Mouse (Mus musculus): Measurements from ENCODE around the gene Rapgefl1.

The Rapgefl1 gene

DNA sequence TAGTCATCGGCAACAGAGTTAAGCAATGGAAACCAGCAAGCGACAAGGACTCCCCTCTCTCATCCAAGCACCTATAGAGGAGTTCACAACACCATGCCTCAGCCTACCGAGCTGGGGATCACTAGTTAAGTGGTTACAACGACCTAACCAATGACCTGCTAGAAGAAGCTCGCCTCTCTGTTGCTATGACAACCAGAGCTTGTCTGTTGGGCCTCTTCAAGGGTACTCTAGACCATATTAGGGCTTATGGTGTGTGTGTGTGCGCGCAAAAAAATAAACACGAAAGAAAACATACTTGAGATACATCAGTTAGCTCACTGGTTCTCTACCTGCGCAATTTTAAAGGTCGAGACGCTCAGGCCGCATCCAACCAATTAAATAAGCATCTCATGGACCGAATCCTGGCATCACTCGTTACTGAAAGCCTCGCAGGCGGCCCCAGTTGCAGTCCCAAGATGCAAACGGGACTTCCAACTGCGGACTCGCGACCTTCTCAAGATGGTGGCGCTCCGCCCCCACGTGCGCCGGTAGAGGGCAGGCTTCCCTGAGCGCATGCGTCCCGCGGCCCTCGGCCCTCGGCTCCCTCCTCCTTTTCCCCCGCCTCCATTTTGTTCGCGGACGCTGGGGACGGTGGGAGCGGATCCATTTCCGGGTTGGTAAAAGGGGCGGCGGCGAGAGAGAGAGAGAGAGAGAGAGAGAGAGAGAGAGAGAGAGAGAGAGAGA lies 26.6 kb downstream of the Rapgefl1 start, which contains the start of gene Wipf2:
TSS of gene Wipf2 (plus strand) at position 611 of the 723 bp plus-strand sequence.
- peak; percentile 99 for DNase-seq

DNA sequence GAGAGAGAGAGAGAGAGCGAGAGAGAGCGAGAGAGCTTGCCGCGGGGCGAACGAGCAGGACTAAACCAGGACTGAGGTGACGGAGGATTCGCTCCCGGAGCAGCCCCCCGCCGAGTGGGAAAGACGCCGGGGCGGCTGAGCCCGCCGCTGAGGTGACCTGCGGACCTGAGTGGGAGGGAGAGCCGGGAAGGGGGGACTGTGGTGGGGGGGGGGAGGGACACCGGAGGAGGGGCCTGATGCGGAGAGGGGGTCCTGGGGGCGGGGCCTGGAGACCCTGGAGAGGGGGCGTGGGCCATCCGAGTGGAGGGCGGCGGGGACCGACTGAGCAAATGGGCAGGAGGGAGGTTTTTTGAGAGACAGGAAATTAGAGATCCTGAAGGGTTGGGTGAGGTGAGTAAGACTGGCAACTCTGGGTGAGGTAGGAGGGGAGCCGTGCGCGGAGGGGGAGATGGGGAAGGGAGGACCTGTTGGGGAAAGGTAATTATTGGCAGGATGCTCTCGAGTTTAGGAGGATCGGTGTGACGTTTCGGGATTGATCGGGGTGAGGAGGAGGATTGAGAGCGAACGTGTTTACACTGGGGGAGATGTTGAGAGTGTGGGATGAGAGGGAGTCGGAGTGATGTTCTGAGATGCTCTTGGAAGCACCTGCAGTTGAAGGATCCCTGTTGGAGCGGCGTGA lies 27.3 kb downstream of the Rapgefl1 start:
- DNase-seq, result peak; percentile 96

DNA sequence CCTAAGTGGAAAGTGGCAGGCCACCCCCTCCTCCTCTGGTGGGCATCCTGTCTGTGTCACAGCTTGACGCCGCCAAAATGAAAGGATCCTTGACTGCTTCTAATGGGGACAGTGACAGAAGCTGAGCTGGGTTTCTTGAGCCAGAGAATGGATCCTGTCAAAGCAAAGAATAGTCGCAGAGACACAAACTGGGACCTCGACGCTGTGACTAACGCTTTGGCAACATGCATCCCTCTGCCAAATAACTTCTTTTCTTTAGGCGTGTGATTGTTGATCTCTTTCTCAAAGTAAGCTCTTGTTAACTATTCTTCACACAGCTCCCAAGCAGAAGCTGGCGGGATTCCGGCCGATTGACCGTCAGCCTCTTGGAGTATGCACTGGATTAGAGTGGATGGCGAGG lies 30.7 kb downstream of the Rapgefl1 start:
- no peak for DNase-seq

DNA sequence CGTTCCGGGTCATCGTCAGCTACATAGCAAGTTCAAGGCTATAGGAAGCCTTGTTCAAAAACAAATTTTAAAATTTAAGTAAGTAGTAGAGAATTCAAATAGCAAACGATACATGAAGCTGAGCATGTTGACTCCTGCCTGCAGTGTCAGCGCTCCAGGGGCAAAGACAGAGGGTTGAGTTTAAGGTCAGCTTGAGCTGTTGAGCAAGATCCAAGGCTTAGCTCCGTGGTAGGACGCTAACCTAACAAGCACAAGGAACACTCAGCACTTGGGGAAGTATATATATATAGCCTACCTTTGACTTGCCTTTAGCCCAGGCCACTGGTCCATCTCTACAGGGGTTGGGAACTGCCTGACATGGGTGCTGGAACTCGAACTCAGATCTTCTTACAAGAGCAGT lies 33.3 kb downstream of the Rapgefl1 start:
- DNase-seq, result no peak

DNA sequence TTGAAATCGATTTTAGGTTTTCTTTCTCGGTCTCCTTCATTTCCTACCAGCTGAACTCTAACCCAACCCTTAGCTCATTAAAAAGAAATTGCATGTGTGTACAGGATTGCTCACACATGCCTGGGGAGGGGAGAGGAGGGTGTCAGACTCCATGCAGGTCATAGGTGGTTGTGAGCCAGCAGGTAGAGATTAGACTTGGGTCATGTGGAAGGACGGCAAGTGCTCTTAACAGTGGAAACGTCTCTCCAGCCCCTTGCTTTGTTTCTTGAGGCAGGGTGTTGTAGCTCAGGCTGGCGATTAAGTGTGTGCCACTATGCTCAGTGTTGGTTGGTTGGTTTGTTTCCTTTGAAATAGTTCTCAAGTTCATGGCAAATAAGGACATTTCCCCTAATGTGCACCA lies 34.2 kb downstream of the Rapgefl1 start:
- no peak for DNase-seq

DNA sequence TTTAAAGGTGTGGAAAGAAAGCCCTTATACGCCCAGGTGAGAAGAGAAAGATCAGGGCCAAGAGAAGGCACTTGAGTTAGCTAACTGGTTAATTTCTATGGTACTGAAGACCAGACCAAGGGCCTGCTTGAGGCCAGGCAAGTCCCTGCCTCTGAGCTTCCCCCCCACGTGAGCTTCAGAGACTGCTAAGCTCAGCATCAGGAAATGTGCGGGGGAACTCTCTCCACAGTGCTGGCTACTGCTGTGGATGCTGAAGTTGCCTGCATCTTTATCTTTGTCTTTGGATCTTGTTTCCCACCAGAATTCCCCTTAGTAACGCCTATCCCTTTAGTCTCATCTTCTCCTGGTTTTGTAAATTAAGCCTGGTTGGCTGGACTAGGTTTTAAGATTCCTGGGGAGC lies 34.8 kb downstream of the Rapgefl1 start:
- no peak for DNase-seq

DNA sequence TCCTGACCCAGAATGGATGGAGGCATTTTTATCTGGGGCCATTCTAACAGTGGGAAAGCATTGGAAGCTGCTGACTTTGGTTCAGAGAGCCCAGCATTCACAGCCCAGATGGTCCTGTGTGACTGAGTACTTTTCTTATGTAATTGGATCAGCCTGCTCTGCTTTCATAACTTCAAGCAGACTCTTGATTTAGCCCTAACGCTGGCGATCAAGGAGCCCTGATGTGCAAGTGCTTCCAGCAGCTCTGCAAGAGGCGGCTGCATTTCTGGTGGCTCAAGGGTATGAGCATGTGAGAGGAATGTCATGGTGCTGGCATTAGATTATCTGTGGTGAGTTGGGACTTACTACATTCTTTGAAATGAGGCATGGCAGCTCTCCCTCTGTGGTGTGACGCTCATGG lies 35.5 kb downstream of the Rapgefl1 start:
- DNase-seq, result peak; percentile 98

DNA sequence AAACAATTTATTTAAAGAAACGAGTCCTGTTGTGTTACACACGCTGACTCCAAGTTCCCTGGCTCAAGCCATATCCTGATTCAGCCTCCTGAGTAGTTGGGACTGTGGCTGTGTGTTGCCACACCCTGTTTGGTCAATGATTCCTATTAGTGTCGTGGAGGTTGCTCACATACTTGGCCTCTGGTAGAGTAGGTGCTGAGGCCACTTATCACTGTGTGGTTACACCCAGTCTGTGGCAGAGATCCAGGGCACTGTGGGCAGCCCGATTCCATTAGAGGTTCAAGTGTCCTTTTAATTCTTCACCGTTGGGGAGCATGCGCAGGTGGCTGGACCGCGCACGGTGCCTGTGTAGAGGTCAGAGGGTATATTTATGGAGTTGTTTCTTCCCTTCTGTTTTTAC lies 37.3 kb downstream of the Rapgefl1 start:
- peak; percentile 95 for DNase-seq

DNA sequence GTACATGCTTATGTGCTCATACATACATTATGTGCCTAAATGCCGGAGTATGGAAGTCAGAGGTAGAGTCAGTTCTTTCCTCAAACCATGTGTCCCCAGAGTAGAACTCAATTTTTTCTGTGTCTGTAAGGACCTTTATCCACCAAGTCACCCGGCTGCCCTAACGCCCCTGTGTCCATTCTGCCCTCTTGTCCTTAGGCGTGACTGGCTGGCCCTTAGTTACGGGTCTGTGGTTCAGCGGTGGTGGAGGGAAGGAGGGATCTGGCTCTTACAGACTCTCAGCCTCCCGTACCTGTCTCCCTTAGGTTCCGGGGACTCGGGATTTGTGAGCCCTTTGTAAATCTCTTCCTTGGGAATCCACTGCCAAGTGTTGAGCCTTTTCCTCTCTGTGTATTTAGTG lies 40.4 kb downstream of the Rapgefl1 start:
- DNase-seq, result no peak

DNA sequence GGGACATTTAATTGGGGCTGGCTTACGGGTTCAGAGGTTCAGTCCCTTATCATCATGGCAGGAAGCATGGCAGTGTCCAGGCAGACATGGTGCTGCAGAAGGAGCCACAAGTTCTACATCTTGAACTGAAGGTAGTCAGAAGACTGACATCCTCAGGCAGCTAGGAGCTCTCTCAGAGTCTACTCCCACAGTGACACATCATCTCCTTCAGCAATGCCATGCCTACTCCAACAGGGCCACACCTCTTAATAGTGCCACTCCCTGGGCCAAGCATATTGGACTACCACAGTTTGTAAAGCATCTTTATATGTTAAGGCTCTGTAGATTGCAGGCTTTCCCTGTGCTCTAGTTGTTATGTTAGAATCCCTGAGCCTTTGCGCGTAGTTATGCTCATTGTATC lies 51.1 kb downstream of the Rapgefl1 start:
- no peak for DNase-seq

DNA sequence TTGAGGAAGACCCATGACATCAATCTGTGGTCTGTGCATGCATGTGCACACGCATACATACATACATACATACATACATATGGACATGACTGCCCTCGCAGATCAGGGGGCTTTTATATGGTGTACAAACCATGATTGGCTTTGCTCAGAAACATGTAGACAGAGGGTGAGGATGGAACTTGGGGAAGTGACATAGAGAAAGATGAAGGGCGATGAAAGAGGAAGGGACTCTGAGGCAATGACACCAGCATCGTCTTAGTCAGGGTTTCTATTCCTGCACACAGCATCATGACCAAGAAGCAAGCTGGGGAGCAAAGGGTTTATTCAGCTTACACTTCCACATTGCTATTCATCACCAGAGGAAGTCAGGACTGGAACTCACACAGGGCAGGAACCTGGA lies 52.5 kb downstream of the Rapgefl1 start:
- no peak for DNase-seq

DNA sequence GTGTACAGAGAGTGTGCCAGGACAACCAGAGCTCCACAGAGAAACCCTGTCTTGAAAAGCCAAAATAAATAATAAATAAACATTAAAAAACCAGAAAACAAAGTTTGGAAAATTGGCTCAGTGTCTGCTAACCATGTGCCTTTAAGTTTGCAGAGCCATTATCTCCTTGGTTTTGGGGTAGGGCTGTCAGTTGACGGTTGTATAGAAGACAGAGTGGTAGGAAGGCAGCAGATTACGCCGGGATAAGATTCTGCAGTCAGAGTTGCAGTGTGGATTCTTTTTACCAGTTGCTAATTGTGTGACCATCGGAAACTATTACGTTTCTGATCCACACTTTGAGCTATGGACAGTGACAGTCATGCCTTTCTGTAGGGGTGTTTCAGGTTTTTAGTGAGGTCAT lies 53.4 kb downstream of the Rapgefl1 start:
- no peak for DNase-seq

DNA sequence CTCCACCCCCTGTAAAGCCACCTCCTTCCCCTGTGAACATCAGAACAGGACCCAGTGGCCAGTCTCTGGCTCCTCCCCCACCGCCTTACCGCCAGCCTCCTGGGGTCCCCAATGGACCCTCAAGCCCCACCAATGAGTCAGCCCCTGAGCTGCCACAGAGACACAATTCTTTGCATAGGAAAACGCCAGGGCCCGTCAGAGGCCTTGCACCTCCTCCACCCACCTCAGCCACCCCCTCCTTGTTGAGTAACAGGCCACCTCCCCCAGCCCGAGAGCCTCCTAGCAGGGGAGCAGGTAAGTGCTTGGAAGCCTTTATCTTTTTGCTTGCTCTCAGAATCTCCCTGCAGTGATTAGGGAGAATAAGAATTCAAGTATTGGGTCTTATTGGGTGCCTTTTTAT lies 55.8 kb downstream of the Rapgefl1 start:
- DNase-seq, result no peak

DNA sequence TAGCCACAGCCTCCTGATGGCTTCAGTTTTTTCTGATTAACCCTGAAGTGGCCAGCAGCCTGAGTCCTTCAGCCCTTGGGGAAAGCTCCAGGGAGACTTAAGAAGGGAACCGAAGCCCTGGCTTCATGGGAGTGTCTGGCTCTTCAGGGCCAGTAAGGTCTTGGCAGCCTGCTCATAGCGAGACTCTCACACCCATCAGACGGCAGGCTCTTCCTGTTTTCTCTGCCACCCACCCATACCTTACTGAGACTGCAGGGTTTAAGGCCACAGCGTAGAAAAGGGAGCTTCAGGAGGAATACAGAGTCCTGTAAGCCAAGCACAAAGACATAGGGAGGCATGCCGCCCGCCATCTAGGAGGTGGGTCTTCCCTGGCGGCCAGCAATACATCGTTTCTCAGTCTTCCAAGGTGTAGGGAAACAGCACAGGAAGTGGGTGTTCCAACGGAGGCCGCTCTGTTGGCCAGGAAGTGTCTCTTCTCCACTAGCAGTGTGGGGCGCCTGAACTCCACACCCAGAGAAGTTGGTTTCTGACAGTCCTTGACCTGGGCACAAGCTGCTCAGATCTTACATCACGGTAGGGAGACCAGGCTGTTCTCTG lies 64.0 kb downstream of the Rapgefl1 start:
- peak; percentile 94 for DNase-seq

DNA sequence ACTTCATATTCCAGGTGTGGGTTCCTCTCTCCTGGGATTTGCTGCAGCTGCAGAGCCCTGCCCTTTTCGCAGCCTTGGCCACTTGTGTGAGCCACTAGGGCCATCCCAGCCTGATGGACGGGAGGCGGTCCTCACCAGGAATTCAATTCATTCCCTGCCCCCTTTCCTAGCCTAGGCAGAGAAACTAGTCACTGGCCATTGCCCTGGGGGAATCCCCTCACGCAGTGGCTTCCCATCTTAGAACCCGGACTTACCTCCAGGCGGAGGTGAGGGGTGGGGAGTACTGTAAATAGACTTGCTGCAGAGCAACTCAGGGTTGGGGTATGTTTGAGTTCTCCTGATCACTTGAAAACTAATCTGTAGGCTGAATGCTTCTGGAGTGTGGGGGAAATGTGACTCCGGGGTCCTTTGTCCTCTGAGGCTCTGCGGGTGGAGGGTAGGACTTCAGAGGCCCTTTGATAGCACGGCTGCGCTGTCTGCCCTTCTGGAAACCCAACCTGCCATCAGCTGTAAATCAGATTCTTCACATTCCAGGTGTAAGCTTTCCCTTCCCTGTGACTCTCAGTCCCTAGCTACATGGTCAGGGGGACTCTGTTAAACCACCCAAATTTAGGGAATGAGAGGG lies 66.1 kb downstream of the Rapgefl1 start:
- DNase-seq, result no peak

All from heart, adult 11 months (tissue).